Mouse (Mus musculus) heart, postnatal 14 days (tissue): Measurements from ENCODE around the gene Cwc22. TPM values are rescaled to one million over a fixed set of nuclear protein-coding genes. Genes with fewer than 3 reads are reported as not detected.

Experiments
- total RNA-seq, 2 experiments: library from RNA; stranded (reverse); gene quantifications; 2 replicates each; pipeline ENCODE4 v1.2.3; 2021

Gene Cwc22
- total RNA-seq, 2 experiments from 2014 or later: 14.9 to 17.6 TPM

Other genes starting within 250 kb of the Cwc22 start
- gene Zfp385b, start 126.7 kb downstream of the Cwc22 start, total RNA-seq: 1 to 10 TPM; 5.3 to 7.5 TPM